Comparison of ENCODE assay signal across 7 mouse cellular contexts in the genomic region with DNA sequence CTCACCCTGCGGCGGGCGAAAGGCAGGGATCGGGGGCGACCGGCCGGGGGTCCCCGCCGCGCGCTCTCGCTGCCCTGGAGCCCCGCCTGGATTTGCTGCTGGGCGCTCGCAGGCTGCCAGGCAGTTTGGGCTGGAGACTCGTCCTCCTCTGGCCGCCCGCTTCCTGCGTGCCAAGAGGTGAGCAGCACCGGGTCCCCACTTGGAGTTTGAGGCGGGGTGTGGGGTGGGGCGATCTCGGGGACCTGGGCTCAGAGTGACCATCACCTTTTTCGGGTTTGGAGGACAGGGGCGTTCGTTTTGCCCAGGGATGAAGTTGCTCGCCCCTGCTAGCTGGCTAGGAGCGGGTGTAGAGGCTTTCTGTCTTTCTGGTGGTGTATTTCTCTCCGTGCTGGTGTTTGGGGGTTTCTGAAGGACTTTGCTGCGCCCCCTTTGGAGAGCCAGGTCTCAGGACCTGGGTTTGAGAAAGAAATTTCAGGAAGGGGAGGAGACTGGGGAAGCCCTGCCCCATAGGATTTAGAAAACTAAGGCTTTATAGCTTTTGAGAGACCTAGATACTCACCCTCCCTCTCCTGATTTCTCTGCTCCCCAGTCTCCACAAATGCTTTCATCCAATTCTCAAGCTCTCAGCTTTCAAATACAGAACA. TPM values are rescaled to one million over a fixed set of nuclear protein-coding genes. Genes with fewer than 3 reads are reported as not detected.
DNase-seq lines count a peak whose midpoint lies in the region; ATAC-seq and TF ChIP-seq lines count a peak whose summit lies in the region.

No protein-coding gene starts in this region.

- DNase-seq in layer of hippocampus, adult 11-12 months (ENCODE audit: low spot score), result peak; percentile 8
- no peak for DNase-seq in layer of hippocampus, adult 9-11 months
- DNase-seq in right cerebral cortex, postnatal 25 days, result no peak

- TF ChIP-seq CTCF in bone marrow, adult 2 months (IDR thresholded peaks at IDR 0.05; ENCODE audit: control insufficient read depth, insufficient read depth, low read length), result no peak

- H3K9me3 ChIP-seq in forebrain, embryonic 12.5 days, result no peaks in the 10 kb centered on the region
- no peaks in the 10 kb centered on the region for H3K9me3 ChIP-seq in limb, embryonic 15.5 days
- no peaks in the 10 kb centered on the region for H3K9me3 ChIP-seq in neural tube, embryonic 13.5 days

- H3K9ac ChIP-seq in forebrain, embryonic 12.5 days, result peak overlapping the region; percentile 79
- peak overlapping the region; percentile 18 for H3K9ac ChIP-seq in limb, embryonic 15.5 days
- H3K9ac ChIP-seq in neural tube, embryonic 13.5 days, result peak overlapping the region; percentile 73

- TF ChIP-seq POLR2A in bone marrow, adult 2 months (IDR thresholded peaks at IDR 0.05; ENCODE audit: borderline replicate concordance, control insufficient read depth, low read depth, low read length), result no peak

- no peaks in the 10 kb centered on the region for H3K36me3 ChIP-seq in forebrain, embryonic 12.5 days (replicated peaks)
- no peaks in the 10 kb centered on the region for H3K36me3 ChIP-seq in limb, embryonic 15.5 days
- no peaks in the 10 kb centered on the region for H3K36me3 ChIP-seq in neural tube, embryonic 13.5 days

- H3K4me1 ChIP-seq in bone marrow, adult 2 months (ENCODE audit: control insufficient read depth, insufficient read depth, low read length), result no peaks in the 10 kb centered on the region; the same call in 1 of the 2 replicates
- H3K4me1 ChIP-seq in forebrain, embryonic 12.5 days, result peaks cover 10% of the 10 kb centered on the region
- peaks cover 11% of the 10 kb centered on the region for H3K4me1 ChIP-seq in limb, embryonic 15.5 days
- peaks cover 24% of the 10 kb centered on the region for H3K4me1 ChIP-seq in neural tube, embryonic 13.5 days (replicated peaks)

- under 1% methylated on average over 30 of the region's 30 CpGs for WGBS in bone marrow, adult 2 months
- WGBS in forebrain, embryonic 12.5 days, result under 1% methylated on average over 30 of the region's 30 CpGs
- under 1% methylated on average over 30 of the region's 30 CpGs for WGBS in limb, embryonic 15.5 days
- WGBS in neural tube, embryonic 13.5 days, result 0% methylated on average over 30 of the region's 30 CpGs

- peak overlapping the region; percentile 81 for H3K4me2 ChIP-seq in forebrain, embryonic 12.5 days
- peak overlapping the region; percentile 83 for H3K4me2 ChIP-seq in limb, embryonic 15.5 days
- H3K4me2 ChIP-seq in neural tube, embryonic 13.5 days, result peak overlapping the region; percentile 60

- no peak overlapping the region for H3K27ac ChIP-seq in bone marrow, adult 2 months (ENCODE audit: control insufficient read depth, insufficient read depth, low read depth, low read length, poor library complexity)
- peak overlapping the region; percentile 85 for H3K27ac ChIP-seq in forebrain, embryonic 12.5 days
- H3K27ac ChIP-seq in limb, embryonic 15.5 days, result peak overlapping the region; percentile 47
- H3K27ac ChIP-seq in neural tube, embryonic 13.5 days (replicated peaks), result peak overlapping the region; percentile 91

- H3K27me3 ChIP-seq in forebrain, embryonic 12.5 days, result peaks cover 17% of the 10 kb centered on the region; the same call in 1 of the 2 replicates
- no peaks in the 10 kb centered on the region; the same call in 1 of the 2 replicates for H3K27me3 ChIP-seq in limb, embryonic 15.5 days
- H3K27me3 ChIP-seq in neural tube, embryonic 13.5 days, result no peaks in the 10 kb centered on the region

- peak overlapping the region; percentile 59 for H3K4me3 ChIP-seq in bone marrow, adult 2 months (replicated peaks; ENCODE audit: control insufficient read depth, low read depth, low read length)
- H3K4me3 ChIP-seq in forebrain, embryonic 12.5 days (replicated peaks), result peak overlapping the region; percentile 69
- H3K4me3 ChIP-seq in limb, embryonic 15.5 days, result peak overlapping the region; percentile 56
- H3K4me3 ChIP-seq in neural tube, embryonic 13.5 days, result peak overlapping the region; percentile 49

- peak; percentile 87; the same call in 1 of the 2 replicates for ATAC-seq in forebrain, embryonic 12.5 days (ENCODE audit: low FRiP score)
- ATAC-seq in limb, embryonic 15.5 days (ENCODE audit: insufficient number of reproducible peaks, low FRiP score, low TSS enrichment, low read depth), result no peak
- no peak; the same call in 1 of the 2 replicates for ATAC-seq in neural tube, embryonic 13.5 days (ENCODE audit: low read depth)

RNA-seq across cellular contexts. Expression of gene 9330182L06Rik, which starts 0.5 kb away (rescaled TPM):
- polyA plus RNA-seq in bone marrow, adult 2 months (2011; ENCODE audit: insufficient read depth, insufficient read length, low replicate concordance, missing spikeins), result 0.29 TPM in 1 of 2 replicates, not detected in the other
- 6.3 and 6.5 TPM in 2 replicates for polyA plus RNA-seq in forebrain, embryonic 12.5 days (2016; fragmentation: Nextera tagmentation; extraction: Ambion mirVana)
- polyA plus RNA-seq in limb, embryonic 15.5 days (2015; fragmentation: Nextera tagmentation; extraction: Ambion mirVana), result 2.8 and 2.9 TPM in 2 replicates
- polyA plus RNA-seq in neural tube, embryonic 13.5 days (2015; fragmentation: Nextera tagmentation; extraction: Ambion mirVana), result 18.1 and 20.2 TPM in 2 replicates

Comparison
In these comparisons a context has a peak if more than half of its experiments do, and no peak if none do; other contexts are left out.
1. H3K9ac ChIP-seq: peak in every context shown above with its lines; median percentile 79 in forebrain, embryonic 12.5 days; 73 in neural tube, embryonic 13.5 days; 18 in limb, embryonic 15.5 days.